Mouse (Mus musculus): ENCODE data around the gene Filip1.

Gene Filip1

GRCm38 (mm10) chr9:79893841-79894612 lies 118.6 kb downstream of the Filip1 start:
- no peak for DNase-seq

GRCm38 (mm10) chr9:79892183-79892582 lies 120.5 kb downstream of the Filip1 start:
- no peak for DNase-seq

- no peak for DNase-seq
Measured at GRCm38 (mm10) chr9:79890488-79890887, 122.2 kb downstream of the Filip1 start.

DNA sequence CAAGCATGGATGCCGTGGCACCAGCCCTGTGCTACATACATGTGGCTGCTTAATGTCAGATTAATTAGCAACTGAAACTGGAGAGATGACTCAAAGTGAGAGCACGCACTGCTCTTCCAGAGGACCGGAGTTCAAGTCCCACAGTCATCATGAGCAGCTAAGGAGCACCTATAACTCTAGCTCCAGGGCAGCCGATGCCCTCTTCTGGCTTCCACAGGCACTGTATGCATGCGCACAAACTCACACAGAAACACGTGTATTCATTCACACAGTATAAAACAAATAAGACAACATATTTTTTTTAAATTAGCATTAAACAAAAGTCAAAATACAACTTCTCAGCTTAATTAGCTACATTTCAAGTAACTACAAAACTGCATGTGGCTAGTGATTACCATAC lies 123.5 kb downstream of the Filip1 start:
- DNase-seq, result no peak

DNA sequence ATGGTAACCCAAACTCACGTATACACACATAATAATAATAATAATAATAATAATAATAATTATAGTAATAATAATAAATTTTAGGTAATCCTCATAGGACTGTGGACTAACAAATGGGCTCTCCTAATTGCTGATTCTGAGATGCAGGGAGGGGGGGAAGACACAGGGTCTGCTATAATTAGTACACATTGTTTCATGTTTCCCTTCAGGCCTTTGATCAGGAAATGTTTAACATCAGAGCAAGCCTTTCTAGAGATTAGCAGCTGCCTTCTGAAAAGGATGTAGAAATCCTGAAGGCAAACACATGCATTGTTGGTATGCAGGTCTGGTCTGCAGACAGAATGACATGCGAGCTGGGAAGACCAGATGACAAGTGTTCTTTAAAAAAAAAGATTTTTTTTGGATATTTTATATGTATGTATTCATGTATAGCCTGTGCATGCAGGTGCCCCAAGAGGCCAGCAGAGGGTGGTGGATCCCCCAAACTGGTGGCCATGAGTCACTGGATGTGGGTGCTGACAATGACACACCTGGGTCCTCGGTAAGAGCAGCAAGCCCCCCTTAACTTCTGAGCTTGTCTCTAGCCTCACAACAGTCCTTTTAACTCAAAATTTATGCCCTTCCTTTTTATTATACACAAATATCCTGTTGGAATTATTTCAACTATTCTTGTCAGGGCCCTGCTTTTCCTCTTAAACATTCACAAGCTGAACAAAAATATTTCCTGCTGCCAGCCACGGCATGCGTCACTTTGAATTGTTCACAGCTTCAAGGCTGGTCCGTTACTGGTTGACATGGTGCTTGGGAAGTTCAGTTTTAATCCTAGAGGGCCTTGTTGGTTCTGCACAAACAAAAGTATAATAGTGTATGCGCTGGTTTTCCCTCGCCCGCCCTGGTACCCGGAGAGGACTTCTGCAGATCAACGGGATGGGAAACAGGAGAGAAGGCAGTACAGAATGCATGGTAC lies 127.1 kb downstream of the Filip1 start:
- no peak for DNase-seq

GRCm38 (mm10) chr9:79883139-79883538 lies 129.5 kb downstream of the Filip1 start:
- no peak for DNase-seq

DNA sequence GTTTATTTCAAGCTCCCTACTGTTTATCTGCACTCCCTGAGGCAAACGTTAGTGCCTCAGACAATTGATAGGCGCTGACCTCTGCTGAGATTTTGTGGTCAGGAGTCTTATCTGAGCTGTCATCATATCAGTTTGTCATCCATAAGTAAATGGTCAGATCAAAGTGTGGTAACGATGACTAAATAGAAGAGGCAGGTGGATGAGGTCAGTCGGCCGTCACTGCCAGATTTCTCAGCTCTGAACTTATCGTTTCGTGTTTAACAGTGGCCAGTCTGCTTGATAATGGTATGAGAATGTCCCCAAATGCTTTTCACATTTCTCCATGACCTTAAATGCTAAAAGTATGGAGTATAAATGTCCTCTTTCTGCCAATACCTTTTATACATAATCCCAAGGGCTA lies 132.6 kb downstream of the Filip1 start:
- no peak for DNase-seq

- DNase-seq, result no peak
Measured at GRCm38 (mm10) chr9:79875522-79876131, 137.0 kb downstream of the Filip1 start.

DNA sequence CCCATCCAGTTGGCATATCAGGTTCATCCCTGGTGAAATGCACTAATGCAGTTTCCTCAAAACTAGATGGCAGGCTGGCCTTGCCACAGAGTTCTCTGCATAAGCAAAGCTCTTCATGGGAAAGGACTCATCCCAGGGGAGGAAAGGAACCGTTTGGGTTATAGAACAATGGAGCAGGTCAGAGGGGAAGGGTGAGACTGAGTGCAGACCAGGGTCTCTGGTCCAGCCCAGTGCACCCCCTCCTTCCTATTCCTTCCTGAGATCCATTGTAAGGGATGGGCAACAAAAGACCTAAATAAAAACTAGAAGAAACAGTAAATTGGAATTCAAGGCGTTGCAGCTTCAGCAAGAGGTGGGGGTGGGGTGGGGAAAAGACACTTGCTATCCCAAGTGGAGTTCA lies 140.1 kb downstream of the Filip1 start:
- no peak for DNase-seq

DNA sequence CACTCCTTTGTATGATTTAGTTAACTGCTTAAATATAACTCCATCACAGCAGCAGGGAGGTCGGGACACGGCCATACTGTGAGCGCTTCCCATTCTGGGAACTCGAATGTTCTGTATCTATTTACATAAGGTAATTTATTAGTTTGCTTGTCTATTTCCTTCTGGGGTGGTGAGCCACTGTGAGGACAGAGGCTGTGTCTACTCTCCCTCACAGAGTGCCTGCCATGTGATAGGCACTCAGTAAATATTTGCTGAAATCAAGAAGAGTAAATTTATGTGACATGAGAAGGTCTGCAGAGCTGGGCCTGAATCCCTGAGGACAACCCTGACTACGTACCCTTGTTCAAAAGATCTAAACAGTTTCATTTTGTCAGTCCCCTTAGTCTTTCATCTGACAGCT lies 143.1 kb downstream of the Filip1 start:
- DNase-seq, result no peak

DNA sequence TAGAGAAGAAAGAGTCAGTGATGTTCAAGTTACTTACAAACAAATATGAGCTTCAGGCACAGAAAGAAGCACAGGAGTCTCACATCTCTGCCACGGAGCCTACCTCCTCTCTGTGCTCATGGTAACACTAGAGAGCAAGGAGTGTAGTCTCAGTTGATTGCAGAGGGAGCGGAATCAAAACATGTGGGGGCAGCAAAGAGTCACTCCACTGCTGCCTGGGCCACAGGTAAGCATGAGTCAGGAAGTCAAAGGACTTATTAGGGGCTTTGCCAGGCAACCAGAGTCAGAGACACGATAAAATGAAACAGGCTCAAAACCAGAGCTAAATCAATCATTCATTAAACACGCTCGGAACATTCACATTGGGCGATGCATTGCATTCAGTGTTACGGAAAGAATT lies 146.7 kb downstream of the Filip1 start:
- no peak for DNase-seq

GRCm38 (mm10) chr9:79862544-79862943 lies 150.1 kb downstream of the Filip1 start:
- DNase-seq, result no peak

DNA sequence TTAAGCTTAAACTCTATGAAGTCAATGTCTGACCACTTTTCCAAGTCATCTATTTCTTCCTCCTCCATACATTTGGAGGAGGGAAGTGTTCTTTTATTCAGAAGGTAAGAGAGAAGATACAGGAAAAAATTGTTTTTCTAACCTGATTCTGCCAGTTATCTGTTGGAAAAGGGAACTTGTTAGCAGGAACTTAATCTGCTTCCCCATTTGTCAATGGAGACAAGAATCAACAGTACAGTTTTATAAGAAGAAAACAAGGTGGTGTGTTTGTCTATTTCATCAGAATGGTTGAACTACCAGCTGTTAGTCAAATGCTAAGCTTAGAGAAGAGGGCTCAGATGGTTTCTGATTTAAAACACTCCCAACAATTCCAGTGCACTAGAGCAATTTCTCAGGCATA lies 165.6 kb downstream of the Filip1 start:
- DNase-seq, result no peak

DNA sequence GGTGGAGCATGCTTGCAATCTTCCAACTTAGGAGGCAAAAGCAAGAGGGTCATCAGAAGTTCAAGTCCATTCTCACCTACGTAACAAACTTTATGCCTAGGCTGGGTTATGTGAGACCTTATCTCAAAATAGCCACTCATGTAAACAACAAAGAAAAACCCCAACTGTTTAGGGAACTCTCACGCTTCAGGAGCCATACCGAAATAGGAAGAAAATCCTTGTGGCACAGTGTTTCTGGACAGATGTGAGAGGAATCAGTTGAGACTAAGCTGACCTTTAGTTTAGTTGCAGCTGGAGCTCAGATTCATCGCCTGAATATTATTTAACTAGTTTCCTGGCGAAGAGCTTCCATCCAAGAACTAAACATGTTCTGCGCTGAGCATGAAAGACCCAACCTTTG lies 170.0 kb downstream of the Filip1 start:
- DNase-seq, result no peak

DNA sequence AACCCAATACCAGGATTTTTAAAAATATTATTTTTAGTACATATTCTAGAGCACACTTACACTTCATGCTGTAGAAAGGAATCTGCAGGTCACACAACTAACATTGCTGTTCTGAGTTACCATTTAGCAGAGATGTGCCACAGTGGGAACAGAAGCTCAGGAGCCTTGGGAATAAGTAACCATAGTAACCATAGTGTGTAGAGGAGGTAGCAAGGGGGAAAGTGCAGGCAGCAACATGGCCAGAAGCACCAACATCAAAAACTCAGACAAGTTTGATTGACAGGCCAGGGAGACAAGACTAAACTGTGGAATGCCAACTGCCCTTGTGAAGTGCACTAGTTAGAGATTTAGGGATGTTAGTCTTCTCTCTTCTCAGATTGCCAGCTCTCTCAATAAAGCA lies 170.6 kb downstream of the Filip1 start:
- DNase-seq, result no peak

- DNase-seq, result no peak
Measured at GRCm38 (mm10) chr9:79831294-79831693, 181.4 kb downstream of the Filip1 start.

- DNase-seq, result no peak
Measured at GRCm38 (mm10) chr9:79830874-79831273, 181.8 kb downstream of the Filip1 start.

- no peak for DNase-seq
Measured at GRCm38 (mm10) chr9:79829842-79830800, 182.5 kb downstream of the Filip1 start.

DNA sequence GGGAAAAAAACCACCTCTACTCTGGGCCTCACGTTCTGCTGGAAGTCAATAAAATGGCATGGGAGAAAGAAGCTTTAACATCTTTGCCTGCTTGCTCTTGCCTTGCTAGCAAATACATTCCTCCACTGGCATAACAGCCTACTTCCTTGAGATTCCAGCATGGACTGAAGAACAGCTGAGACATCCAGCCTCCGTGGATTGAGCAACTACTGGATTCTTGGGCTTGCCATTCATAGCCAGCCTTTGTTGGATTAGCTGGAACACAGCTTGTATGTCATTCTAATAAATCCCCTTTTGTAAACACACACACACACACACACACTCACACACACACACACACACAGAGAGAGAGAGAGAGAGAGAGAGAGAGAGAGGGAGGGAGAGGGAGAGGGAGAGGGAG lies 185.6 kb downstream of the Filip1 start:
- DNase-seq, result no peak

DNA sequence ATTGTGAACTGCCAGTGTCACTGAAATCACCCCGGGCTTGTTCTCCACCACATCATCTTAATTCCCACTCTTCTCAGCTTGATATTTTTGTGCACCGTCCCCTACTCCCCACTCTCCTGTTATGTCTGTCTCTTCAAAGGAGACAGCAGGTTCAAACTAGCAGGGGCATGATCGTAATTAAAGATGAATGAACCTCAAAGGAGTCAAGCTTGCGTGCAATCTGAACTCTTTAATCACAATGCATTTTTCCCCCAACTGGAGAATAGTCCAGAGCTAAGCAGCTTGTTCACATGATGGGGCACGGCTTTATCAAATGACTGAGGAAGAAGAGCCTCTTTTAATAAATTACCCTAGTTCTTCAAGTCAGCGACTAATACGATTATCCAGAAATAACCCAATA lies 187.1 kb downstream of the Filip1 start:
- no peak for DNase-seq

DNA sequence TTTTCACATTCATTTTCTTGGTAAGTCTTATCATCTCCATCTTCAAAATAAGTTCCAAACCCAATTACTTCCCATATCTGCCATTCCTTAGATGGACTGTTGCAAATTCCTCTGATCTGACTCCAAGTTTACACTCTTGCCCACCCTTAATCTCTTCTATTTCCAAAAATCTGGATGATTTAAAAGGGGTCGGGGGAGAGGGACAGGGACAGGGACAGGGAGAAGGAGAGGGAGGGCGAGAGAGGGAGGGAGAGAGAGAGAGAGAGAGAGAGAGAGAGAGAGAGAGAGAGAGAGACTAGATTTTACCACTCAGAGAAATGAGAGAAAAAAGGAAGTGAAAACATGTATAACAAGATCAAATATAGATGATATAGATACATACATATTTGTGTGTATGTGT lies 188.8 kb downstream of the Filip1 start:
- DNase-seq, result no peak

GRCm38 (mm10) chr9:79823438-79823837 lies 189.2 kb downstream of the Filip1 start:
- DNase-seq, result no peak

Data from right cerebral cortex, adult 18-20 months (tissue).